Mouse (Mus musculus): ENCODE data around the gene Il11.

Gene Il11

GRCm38 (mm10) chr7:4788499-4789435 is 6.1 kb upstream of the Il11 start:
- DNase-seq (ENCODE audit: low read depth) = peak; percentile 67

GRCm38 (mm10) chr7:4783667-4784268 is 1.1 kb upstream of the Il11 start:
- DNase-seq (ENCODE audit: low read depth) = no peak

- DNase-seq (ENCODE audit: low read depth) = no peak
These were observed 529 bp downstream of the Il11 start for GRCm38 (mm10) chr7:4782130-4782529.

- DNase-seq (ENCODE audit: low read depth) = peak; percentile 53
These were observed 2.7 kb downstream of the Il11 start for GRCm38 (mm10) chr7:4779921-4780320.

- DNase-seq (ENCODE audit: low read depth) = peak; percentile 59
These were observed 4.6 kb downstream of the Il11 start for GRCm38 (mm10) chr7:4777851-4778637.

GRCm38 (mm10) chr7:4776861-4777830 is 5.5 kb downstream of the Il11 start:
- DNase-seq (ENCODE audit: low read depth) = peak; percentile 81

- DNase-seq (ENCODE audit: low read depth) = no peak
These were observed 6.5 kb downstream of the Il11 start for GRCm38 (mm10) chr7:4776131-4776530.

- DNase-seq (ENCODE audit: low read depth) = no peak
These were observed 11.5 kb downstream of the Il11 start, which contains the start of gene Fam71e2 for GRCm38 (mm10) chr7:4771202-4771601. Fam71e2 (minus strand) TSS chr7:4771302.

GRCm38 (mm10) chr7:4764946-4765710 is 17.5 kb downstream of the Il11 start:
- DNase-seq (ENCODE audit: low read depth) = no peak

- DNase-seq (ENCODE audit: low read depth) = no peak
These were observed 23.0 kb downstream of the Il11 start for GRCm38 (mm10) chr7:4759670-4760069.

GRCm38 (mm10) chr7:4752821-4753570 is 29.7 kb downstream of the Il11 start, which contains the start of gene Cox6b2:
Cox6b2 (minus strand) TSS chr7:4753094.
- DNase-seq (ENCODE audit: low read depth) = no peak

- DNase-seq (ENCODE audit: low read depth) = no peak
These were observed 30.5 kb downstream of the Il11 start for GRCm38 (mm10) chr7:4751971-4752820.

- DNase-seq (ENCODE audit: low read depth) = no peak
These were observed 33.5 kb downstream of the Il11 start for GRCm38 (mm10) chr7:4749169-4749568.

- DNase-seq (ENCODE audit: low read depth) = peak; percentile 29
These were observed 34.3 kb downstream of the Il11 start for GRCm38 (mm10) chr7:4748321-4748720.

- no peak for DNase-seq (ENCODE audit: low read depth)
These were observed 35.3 kb downstream of the Il11 start for GRCm38 (mm10) chr7:4747156-4747899.

GRCm38 (mm10) chr7:4746326-4746980 is 36.2 kb downstream of the Il11 start:
- DNase-seq (ENCODE audit: low read depth) = no peak

- no peak for DNase-seq (ENCODE audit: low read depth)
These were observed 37.8 kb downstream of the Il11 start for GRCm38 (mm10) chr7:4744886-4745285.
